Mouse (Mus musculus) adrenal gland, postnatal 10 days (tissue): ENCODE results near the gene Enc1. TPM values are rescaled to one million over a fixed set of nuclear protein-coding genes. Genes with fewer than 3 reads are reported as not detected.

Source experiments
- DNase-seq: peaks from one replicate; pipeline ENCODE4 v3.0.0; 2021; ENCODE audit warnings: mixed read lengths
- long read RNA-seq, 2 experiments: library from polyadenylated mRNA; stranded (forward); transcript quantifications; one replicate each; pipeline ENCODE4 v2.0.0; 2021
- total RNA-seq, 2 experiments: library from RNA; stranded (reverse); gene quantifications; 2 replicates each; pipeline ENCODE4 v1.2.3; 2021

Gene Enc1
- 10 to 100 TPM; 19.6 to 20.3 TPM for total RNA-seq
- long read RNA-seq, experiment 1, partial matches to known transcripts = 0 of 3 reads
- long read RNA-seq, experiment 1, other reads (novel, unspliced or antisense) = 3 of 3 reads
- long read RNA-seq, experiment 2 = 0 reads

DNA sequence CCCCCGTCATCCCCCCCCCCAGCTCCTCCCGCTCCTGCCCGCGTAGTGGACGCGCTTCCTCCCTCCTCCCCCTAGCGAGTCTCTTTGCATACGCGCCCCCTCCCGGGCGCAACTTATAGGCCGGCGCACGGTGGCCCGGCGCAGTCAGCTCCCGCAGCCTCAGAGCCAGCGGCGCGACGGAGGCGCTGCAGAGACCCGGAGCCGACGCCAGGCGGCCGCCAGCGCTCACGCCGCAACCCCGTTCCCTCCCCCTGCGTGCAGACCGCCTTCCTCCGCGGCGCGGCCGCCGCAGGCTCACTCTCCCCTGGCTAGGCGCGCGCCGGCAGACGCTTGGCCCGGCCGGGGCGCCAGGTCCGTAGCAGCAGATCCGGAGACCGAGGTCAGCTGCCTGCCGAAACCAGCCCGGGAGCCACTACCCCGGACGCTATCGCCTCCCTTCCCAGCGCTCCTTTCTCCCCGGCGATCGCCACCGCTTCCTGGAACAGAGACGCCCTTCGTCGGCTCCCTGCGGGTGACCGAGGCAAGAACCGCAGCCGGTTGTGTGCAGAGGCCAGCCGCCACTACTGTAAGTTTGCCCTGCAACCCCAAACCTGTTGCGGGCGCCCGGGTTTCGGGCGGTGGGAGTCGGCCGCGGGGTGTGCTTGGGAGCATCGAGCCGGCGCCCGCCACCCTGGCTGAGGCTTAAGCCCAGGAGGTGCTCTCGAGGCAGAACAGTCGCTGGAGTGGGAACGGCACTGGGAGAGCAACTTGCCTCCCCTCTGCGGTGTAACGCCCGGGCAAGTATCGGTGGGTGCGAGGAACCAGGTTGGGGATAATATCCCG is at the start of gene Enc1:
TSS of gene Enc1 (plus strand) at position 141 of the 822 bp plus-strand sequence.
- peak; percentile 95 for DNase-seq

DNA sequence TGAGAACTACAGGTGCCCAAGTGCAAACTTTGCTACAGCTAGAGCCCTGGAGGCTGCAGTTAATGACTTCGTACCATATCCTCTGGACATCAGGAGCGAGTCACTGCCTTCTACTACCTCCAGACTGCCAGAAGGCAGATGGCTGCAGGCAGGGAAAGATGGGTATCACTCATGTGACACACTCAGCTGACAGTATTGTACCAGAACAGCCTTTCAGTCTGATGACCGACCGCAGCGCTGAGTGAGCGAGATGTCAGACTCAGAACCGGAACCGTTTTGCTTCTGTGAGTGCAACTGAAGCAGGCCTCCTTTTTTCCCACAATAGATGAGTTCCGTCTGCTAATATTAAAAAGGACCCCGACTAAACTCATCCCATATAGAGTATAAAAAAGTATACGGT is 48.3 kb upstream of the Enc1 start:
- no peak for DNase-seq

GRCm38 (mm10) chr13:97193420-97193819 is 47.5 kb upstream of the Enc1 start:
- peak; percentile 81 for DNase-seq

GRCm38 (mm10) chr13:97196186-97196924 is 44.5 kb upstream of the Enc1 start:
- no peak for DNase-seq

DNA sequence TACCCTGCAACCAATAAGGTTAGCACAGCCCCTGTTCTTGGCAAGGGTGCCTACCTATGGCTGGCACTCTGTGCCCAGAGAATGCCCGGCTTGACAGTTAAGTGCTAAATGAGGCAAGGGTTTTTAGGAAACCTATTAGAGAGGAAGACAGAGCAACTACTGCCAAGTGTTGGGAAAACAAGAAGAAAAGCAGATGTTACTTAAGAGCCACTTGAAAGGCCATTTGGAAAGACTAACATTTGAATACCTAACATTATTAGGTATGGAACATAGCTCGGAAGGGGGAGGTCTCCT is 44.0 kb upstream of the Enc1 start:
- no peak for DNase-seq

DNA sequence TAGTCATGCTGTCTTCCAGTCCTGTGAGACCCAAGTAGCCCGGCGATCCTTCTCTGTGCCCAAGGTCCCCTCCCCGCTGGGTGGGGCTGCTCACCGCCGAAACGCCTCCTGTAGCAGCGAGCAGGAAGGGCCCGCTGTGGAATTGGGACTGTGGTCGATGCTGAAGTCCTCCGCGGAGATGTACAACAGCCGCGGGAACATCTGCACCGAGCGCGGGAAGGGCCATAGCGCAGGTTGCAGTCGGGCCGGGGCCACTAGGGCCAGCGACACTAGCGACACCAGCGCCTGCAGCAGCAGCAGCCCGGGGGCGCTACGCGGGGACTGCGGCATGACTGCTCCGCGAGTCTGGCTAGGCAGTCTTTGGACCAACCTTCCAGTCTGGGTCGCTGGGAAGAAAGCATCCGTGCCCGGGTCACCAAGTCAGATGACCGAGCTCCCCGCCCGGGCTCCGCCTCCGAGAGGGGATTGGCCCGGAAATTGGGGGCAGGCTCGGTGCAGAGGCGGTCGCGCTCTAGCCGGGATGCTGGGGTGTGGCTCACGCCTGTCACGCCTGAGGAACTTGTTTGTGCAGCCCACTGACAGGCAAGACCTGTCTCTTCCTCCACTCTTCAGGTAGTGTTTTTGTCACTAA is 42.9 kb upstream of the Enc1 start, which contains the start of gene Hexb:
TSS of gene Hexb (minus strand) at position 426 of the 631 bp plus-strand sequence.
- DNase-seq = peak; percentile 95

- DNase-seq = no peak
Measured at GRCm38 (mm10) chr13:97199123-97199522, 41.8 kb upstream of the Enc1 start.

DNA sequence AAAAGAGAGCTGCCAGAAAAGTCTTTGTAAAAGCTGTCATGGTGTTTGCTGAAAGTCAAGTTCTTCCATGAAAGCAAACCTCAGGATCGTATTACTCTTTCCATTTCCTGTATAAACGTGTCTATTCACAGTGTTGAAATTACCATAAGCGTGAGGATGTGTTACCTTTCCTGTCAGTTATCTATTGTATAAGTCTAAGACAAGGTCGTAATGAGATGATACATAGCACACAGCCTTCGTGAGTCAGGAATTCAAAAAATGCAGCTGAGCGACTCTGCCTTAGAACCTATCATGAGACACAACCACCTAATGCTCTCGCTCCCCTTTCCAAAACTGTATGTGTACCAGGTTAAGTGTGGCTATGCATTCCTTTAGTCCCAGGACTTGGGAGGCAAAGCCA is 39.8 kb upstream of the Enc1 start:
- DNase-seq = no peak

DNA sequence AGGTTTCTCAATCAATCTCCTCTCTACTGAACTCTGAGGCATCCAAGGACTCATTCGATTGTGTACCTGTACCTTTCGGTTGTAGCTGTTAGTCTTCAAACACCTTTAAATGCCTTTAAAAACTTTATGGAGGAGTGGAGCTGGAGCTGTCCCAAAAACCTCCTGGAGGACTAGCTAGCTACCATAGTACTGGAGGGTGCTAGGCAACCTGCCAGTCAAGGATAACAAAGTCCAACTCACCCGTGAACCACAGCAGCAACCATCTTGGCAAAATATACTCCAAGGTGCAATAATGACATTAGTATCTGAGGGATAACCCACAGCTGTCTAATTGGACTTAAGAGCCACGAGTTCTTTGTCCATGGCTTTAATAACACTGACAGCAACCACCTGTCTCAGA is 39.0 kb upstream of the Enc1 start:
- DNase-seq = no peak

DNA sequence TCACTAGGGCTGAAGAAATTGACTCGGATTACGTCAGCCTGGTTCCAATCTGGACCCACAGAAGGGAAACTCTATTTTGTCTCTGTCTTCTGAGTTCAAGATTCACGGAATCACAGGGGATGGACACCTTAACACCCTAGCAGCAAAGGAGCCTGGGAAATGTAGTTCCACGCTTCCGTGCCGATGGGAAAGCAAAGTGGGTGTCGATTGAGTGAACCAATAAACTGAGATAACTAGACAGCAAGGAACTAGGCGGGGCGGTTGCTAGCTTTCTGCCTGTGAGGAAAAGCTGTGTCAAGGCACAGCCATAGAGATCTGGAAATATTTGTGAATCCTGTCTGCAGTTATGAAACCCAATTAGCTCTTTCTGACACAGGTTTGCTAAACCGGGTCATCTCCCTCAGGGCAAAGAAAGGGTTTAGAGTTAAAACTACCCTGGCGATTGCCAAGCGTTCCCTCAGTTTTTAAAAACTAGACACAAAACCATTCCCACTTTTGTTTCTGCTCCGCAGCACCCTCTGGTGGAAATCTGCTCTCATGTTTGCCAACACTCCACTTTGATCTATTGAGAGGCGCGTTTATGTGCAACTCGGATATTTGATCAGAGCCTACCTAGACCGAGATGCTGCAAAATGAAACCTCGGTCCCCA is 35.7 kb upstream of the Enc1 start:
- peak; percentile 87 for DNase-seq

DNA sequence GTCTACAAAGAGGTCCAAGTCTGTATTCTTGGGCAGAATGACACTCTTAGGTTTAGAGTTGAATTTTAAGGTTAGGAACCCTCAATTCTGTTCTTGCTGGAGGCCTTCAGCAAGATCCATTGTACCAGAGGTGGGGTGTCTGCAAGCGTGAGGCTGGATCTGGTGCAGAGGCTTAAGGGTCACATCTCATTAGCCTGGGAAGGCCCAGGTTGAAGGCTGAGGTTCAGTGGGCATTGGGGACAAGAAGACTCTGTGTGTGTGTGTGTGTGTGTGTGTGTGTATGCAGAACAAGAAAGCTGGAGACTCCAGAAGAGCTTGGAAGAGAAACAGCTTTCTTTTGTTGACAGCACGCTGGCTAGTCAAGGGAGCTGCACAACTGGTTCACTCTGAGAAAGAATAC is 34.9 kb upstream of the Enc1 start:
- no peak for DNase-seq

- no peak for DNase-seq
Measured at GRCm38 (mm10) chr13:97207472-97208111, 33.3 kb upstream of the Enc1 start.

DNA sequence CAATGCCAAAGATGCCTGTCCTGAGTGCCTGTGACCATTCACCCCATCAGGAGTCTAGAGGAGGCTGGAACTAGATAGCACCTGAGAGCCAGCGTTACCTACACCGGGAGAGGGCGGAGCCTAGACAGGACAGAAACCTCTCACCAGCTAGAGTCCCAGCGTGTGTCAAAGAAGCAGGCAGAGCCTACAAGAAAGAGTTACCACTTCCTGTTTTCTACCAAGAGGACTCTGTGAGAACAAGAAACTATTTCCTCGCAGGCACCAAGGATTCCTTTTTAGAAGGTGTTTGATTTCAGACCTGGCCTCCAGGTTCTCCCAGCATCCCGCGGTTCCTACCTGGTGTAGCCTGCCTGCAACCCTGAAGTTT is 32.8 kb upstream of the Enc1 start:
- no peak for DNase-seq

- no peak for DNase-seq
Measured at GRCm38 (mm10) chr13:97208500-97209010, 32.4 kb upstream of the Enc1 start.

DNA sequence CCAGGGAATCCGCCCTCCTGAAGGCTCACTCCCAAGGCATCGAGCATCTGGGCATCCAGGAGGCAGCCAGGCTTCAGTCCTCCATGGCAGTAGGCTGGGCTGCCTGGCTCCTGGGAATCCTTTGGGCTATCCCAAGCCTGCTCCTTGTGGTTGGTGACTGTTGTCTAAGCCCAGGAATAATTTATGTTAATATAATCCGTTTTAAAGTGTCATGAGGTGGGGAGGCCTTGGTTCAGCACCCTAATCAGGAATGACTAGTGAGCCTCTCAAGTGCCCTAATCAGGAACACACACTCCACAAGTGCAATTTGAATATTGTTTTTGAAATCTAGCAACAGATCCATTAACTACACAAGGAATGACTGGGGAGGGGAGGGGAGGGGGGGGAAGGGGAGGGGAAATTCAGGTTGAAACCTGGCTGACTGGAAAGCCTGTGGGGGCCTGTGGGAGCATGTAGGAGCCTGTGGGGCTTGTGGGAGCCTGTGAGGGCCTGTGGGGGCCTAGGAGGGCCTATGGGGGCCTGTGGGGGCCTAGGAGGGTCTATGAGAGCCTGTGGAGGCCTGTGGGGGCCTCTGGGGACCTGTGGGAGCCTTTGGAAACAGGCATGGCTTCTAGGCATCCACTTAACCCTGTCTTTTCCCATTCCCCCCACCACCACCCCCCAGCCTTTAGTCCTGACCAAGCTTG is 26.2 kb upstream of the Enc1 start:
- no peak for DNase-seq

DNA sequence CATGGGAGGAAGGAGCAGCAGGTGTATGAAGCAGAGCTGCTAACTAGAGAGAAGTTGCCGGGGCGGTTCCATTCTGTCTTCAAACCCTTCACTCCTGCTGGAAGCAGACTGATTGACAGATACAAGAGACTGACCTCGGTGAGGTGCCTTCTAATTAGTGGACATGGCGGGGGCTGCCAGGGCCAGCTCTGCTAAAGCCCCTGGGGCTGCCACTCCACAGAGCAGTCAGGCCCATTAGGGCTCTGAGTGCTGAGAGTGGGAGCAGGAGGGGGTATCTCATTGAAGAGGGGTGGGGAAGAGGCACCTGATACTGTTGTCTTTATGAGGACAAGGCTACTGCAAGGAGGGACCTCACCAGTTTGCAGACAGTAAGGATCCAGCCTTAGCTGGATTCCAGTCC is 25.3 kb upstream of the Enc1 start:
- no peak for DNase-seq

DNA sequence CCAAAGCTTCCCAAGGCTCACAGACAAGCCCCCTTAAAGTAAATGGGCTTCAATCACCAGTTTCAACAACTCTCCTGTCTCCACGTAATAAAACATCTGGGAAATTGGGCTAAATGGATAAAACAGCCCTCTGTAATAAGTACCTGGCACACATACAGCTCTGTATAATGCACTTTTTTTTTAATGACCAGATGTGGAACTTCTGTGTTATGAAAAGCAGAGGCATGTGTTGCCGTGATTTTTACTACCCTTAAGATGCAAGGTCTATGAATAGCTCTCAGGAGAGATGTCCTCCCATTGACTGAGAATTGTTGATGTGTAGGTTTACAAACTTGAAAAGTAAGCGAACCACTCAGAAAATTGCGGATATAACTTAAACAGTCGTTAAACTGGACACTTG is 24.7 kb upstream of the Enc1 start:
- no peak for DNase-seq

GRCm38 (mm10) chr13:97220022-97220421 is 20.9 kb upstream of the Enc1 start:
- DNase-seq = no peak

- DNase-seq = no peak
Measured at GRCm38 (mm10) chr13:97223856-97224255, 17.0 kb upstream of the Enc1 start.

GRCm38 (mm10) chr13:97224341-97224982 is 16.4 kb upstream of the Enc1 start:
- DNase-seq = no peak

- no peak for DNase-seq
Measured at GRCm38 (mm10) chr13:97225130-97225529, 15.8 kb upstream of the Enc1 start.
